Mouse (Mus musculus) midbrain, embryonic 16.5 days (tissue): ENCODE measurements around the gene Pafah1b3. TPM values are rescaled to one million over a fixed set of nuclear protein-coding genes. Genes with fewer than 3 reads are reported as not detected.
A peak's percentile ranks its signal among the peaks of the same experiment; 100 is the strongest.

Source experiments
- ATAC-seq: fragments of 200-750 bp; cut with Nextera tagmentation; 2 replicates; pipeline ENCODE4 v1.8.0; 2017; ENCODE audit warnings: moderate TSS enrichment
- H3K27ac ChIP-seq: fragments of 300-500 bp; sonication (generic); 2 replicates; pipeline ENCODE4 v1.5.1; 2014; ENCODE audit warnings: mild to moderate bottlenecking, low read length, mixed read lengths
- H3K27me3 ChIP-seq: fragments of 300-500 bp; sonication (generic); 2 replicates; pipeline ENCODE4 v1.6.1; 2014; ENCODE audit warnings: low read depth, low read length, mixed read lengths; ENCODE audit not compliant: control insufficient read depth, insufficient read depth
- H3K36me3 ChIP-seq: fragments of 300-500 bp; sonication (generic); 2 replicates; pipeline ENCODE4 v1.6.1; 2014; ENCODE audit warnings: mild to moderate bottlenecking, low read length, moderate library complexity, mixed read lengths; ENCODE audit not compliant: control insufficient read depth, insufficient read depth
- H3K4me1 ChIP-seq: fragments of 300-500 bp; sonication (generic); 2 replicates; pipeline ENCODE4 v1.6.1; 2014; ENCODE audit warnings: mild to moderate bottlenecking, low read length, mixed read lengths; ENCODE audit not compliant: control insufficient read depth, insufficient read depth
- H3K4me2 ChIP-seq: fragments of 300-500 bp; sonication (generic); 2 replicates; pipeline ENCODE4 v1.6.1; 2014; ENCODE audit warnings: mild to moderate bottlenecking, low read length, mixed read lengths
- H3K4me3 ChIP-seq: fragments of 300-500 bp; sonication (generic); 2 replicates; pipeline ENCODE4 v1.5.1; 2014; ENCODE audit warnings: low read depth, mild to moderate bottlenecking, low read length, moderate library complexity, mixed read lengths
- H3K9ac ChIP-seq: fragments of 300-500 bp; sonication (generic); 2 replicates; pipeline ENCODE4 v1.6.1; 2014; ENCODE audit warnings: low read depth, low read length, mixed read lengths
- H3K9me3 ChIP-seq: fragments of 300-500 bp; sonication (generic); replicated peaks from 2 replicates; pipeline ENCODE4 v1.6.1; 2014; ENCODE audit warnings: mild to moderate bottlenecking, low read length, mixed read lengths; ENCODE audit not compliant: control insufficient read depth, poor library complexity, severe bottlenecking
- WGBS: fragments of 180-500 bp; shearing (Covaris S2); extraction: QIAGEN DNeasy Blood & Tissue Kit; methylation state at CpG from one replicate; pipeline ENCODE4 v1.1.7; 2014; 5-methylcytosine and 5-hydroxymethylcytosine counted together
- polyA plus RNA-seq: library from polyadenylated mRNA; unstranded; fragments of >200 nt; fragmentation: Nextera tagmentation; extraction: Ambion mirVana; gene quantifications from 2 replicates; pipeline ENCODE4 v1.2.1, GENCODE M21; 2015

Pafah1b3 gene
- polyA plus RNA-seq, 1 experiment from 2014 or later: 703 TPM

DNA sequence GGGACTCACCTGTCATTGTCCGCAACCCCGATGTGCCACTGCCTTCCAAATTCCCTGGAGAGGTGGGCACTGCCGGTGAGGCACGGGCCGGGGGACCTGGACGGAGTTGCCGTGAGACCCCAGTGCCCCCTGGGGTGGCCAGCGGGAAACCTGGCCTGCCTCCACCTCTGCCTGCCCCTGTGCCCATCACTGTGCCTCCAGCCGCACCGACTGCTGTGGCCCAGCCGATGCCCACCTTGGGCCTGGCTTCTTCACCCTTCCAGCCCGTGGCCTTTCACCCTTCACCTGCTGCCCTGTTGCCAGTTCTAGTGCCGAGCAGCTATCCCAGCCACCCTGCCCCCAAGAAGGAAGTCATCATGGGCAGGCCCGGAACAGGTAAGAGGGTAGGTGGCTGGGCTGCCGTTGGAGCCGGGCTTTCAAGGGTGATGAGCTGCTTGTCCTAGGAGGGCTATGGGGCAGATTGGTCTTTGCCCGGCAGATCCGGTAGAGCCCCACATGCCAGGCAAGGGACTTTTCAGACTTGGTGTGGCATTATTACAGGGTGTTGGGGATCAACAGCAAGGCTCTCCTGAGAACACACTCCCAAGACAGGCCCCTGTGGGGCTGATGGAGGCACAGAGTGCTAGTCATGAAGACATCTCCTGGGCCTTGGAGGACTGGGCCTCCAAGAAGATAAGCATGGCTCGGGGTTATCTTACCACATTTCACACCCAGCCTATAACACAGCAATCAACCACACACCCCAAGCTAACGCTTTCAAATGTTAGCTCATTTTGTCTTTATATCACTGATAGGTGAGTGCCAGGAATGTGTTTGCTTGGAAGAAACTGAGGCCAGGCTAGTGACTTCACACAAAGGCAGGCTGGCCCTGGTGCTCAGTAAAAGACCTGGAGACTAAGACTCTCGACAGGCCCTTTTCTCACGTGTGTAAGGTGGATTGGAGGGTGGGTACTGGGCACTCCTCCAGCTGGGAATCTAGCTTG lies 24.2 kb downstream of the Pafah1b3 start:
- WGBS: 93% methylated on average over 22 of the region's 22 CpGs
- Histone ChIP-seq H3K4me2 (no peak overlapping the region), H3K27me3 (no peaks in the 10 kb centered on the region), H3K27ac (no peak overlapping the region), H3K36me3 (peaks cover 27% of the 10 kb centered on the region), H3K4me1 (peaks cover 57% of the 10 kb centered on the region), H3K9me3 (no peaks in the 10 kb centered on the region), H3K9ac (0 out of 2 replicates have a peak overlapping the region, but pooled peaks have one; percentile 41), H3K4me3 (no peak overlapping the region)
- ATAC-seq: no peak

DNA sequence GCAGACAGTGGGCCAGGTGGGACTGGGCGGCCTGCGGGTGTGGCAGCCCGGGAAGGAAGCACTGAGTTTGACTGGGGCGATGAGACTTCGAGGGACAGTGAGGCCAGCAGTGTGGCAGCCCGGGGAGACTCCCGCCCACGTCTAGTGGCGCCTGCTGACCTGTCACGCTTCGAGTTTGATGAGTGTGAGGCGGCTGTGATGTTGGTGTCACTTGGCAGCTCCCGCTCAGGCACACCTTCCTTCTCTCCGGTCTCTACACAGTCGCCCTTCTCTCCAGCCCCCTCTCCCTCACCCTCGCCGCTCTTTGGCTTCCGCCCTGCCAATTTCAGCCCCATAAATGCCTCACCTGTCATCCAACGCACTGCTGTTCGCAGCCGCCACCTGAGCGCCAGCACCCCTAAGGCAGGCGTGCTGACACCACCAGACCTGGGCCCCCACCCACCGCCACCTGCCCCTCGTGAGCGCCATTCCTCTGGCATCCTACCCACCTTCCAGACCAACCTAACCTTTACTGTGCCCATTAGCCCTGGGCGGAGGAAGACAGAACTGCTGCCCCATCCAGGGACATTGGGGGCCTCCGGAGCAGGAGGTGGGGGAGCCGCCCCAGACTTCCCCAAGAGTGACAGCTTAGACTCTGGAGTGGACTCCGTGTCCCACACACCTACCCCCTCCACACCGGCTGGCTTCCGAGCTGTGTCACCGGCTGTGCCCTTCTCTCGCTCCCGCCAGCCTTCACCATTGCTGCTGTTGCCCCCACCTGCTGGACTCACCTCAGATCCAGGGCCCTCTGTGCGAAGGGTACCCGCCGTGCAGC lies 25.1 kb downstream of the Pafah1b3 start:
- no peak overlapping the region for H3K27ac ChIP-seq
- ATAC-seq: no peak
- no peaks in the 10 kb centered on the region for H3K9me3 ChIP-seq
- H3K9ac ChIP-seq: no peak overlapping the region
- H3K27me3 ChIP-seq: no peaks in the 10 kb centered on the region
- H3K4me1 ChIP-seq: peaks cover 53% of the 10 kb centered on the region
- no peak overlapping the region for H3K4me3 ChIP-seq
- H3K36me3 ChIP-seq: peaks cover 27% of the 10 kb centered on the region
- WGBS: 90% methylated on average over 35 of the region's 38 CpGs
- H3K4me2 ChIP-seq: no peak overlapping the region

DNA sequence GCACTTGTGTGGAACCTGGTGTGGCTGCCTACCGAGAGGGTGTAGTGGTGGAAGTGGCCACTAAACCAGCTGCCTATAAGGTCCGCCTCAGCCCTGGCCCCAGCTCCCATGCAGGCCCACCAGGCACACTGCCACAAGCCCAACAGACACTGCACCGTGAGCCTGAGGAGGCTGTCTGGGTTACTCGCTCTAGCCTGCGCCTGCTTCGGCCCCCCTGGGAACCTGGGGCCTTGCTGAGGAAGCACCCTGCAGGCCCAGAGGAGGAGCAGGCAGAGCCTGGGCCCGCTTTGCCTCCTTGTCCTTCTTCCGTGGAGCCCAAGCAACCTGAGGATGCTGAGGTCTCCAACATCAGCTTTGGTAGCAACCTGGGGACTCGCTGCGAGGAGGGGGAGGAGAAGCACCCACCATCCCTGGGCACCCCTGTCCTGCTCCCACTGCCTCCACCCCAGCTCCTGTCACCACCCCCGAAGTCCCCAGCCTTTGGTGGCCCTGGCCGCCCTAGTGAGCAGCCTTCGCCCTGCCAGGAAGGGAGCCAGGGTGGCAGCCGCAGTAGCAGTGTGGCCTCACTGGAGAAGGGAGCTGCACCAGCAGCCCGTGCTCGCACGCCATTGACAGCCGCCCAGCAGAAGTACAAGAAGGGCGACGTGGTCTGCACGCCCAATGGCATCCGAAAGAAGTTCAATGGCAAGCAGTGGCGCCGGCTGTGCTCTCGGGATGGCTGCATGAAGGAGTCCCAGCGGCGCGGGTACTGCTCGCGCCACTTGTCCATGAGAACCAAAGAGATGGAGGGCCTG lies 25.9 kb downstream of the Pafah1b3 start:
- WGBS: 93% methylated on average over 30 of the region's 30 CpGs
- no peak overlapping the region for H3K27ac ChIP-seq
- H3K4me2 ChIP-seq: no peak overlapping the region
- no peaks in the 10 kb centered on the region for H3K27me3 ChIP-seq
- H3K9me3 ChIP-seq: no peaks in the 10 kb centered on the region
- H3K9ac ChIP-seq: no peak overlapping the region
- ATAC-seq: no peak
- peaks cover 50% of the 10 kb centered on the region for H3K4me1 ChIP-seq
- H3K4me3 ChIP-seq: no peak overlapping the region
- H3K36me3 ChIP-seq: peaks cover 27% of the 10 kb centered on the region

DNA sequence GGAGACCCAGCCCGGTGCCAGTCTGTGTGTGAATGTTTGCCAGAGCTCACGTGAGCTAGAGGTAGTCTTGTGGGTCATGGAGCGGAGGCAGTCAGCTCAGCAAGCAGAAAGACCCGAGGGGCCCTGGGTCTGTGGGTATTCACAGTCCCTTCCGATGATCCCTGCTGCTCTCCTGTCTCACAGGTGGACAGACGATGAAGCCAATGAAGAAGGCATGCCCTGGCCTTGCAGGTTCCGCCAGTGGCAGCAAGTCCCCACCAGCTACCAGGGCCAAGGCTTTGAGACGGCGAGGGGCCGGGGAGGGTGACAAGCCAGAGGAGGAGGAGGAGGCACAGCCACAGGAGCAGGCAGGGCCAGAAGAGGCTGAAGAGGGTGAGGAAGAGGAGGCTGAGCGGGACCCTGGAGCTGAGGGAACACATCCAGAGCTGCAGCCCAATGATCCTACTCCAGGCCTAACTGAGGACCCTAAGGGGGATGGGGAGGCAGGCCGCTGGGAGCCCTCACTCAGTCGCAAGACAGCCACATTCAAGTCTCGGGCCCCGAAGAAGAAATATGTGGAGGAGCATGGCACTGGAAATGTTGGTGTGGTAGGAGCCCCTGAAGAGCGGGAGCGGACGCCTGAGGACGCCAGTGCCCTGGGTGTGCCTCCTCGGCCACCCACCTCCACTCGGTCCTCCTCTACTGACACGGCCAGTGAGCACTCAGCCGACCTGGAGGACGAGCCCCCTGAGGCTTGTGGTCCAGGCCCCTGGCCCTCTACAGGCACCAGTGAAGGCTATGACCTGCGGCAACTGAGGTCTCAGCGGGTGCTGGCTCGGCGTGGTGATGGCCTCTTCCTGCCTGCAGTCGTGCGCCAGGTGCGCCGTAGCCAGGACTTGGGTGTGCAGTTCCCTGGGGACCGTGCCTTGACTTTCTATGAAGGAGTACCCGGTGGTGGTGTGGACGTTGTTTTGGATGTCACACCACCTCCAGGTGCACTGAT lies 26.8 kb downstream of the Pafah1b3 start:
- no peaks in the 10 kb centered on the region for H3K27me3 ChIP-seq
- WGBS: 91% methylated on average over 35 of the region's 35 CpGs
- peaks cover 47% of the 10 kb centered on the region for H3K4me1 ChIP-seq
- H3K36me3 ChIP-seq: peaks cover 27% of the 10 kb centered on the region
- no peak for ATAC-seq
- no peak overlapping the region for H3K4me2 ChIP-seq
- H3K9me3 ChIP-seq: no peaks in the 10 kb centered on the region
- no peak overlapping the region for H3K4me3 ChIP-seq
- no peak overlapping the region for H3K27ac ChIP-seq
- no peak overlapping the region for H3K9ac ChIP-seq

DNA sequence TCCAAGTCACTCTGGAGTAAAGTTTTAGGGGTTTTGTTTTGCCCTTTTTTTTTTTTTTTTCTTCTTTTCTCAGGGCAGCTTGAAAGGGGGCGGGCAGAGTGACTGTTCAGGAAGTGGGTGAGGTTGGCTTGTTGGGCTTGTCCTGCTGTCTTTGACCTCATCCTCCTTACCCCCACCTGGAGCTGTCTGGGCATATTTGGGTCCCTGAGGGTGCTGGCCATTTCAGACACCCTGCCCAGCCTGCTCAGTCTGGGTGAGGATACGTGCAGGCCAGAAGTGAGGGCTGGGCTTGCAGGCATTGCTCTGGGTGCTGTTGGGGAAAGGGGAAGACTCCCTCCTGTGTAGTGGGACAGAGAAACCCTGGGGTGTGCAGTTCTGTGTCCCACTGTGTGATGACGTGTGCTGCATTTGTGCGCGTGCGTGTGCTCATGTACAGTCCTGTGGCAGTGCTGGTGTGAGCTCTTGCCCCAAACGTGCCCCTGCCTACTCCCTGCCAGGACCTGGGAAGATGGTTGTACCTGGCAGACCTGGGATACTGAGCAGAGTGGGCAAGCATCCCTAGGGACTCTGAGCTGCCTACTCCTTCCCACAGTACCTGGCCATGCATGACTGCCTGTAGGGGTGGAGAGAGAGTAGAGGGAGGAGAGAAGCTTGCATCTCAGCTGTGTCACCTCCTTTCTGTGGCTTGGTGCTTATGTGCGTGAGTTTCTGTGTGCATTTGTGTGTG lies 28.1 kb downstream of the Pafah1b3 start:
- Histone ChIP-seq H3K4me3 (peak overlapping the region; percentile 86), H3K27ac (no peak overlapping the region), H3K36me3 (peaks cover 27% of the 10 kb centered on the region), H3K27me3 (no peaks in the 10 kb centered on the region), H3K9me3 (no peaks in the 10 kb centered on the region), H3K4me2 (peak overlapping the region; percentile 71), H3K9ac (peak overlapping the region; percentile 95), H3K4me1 (peaks cover 36% of the 10 kb centered on the region)
- WGBS: 88% methylated on average over 8 of the region's 8 CpGs
- ATAC-seq: no peak

DNA sequence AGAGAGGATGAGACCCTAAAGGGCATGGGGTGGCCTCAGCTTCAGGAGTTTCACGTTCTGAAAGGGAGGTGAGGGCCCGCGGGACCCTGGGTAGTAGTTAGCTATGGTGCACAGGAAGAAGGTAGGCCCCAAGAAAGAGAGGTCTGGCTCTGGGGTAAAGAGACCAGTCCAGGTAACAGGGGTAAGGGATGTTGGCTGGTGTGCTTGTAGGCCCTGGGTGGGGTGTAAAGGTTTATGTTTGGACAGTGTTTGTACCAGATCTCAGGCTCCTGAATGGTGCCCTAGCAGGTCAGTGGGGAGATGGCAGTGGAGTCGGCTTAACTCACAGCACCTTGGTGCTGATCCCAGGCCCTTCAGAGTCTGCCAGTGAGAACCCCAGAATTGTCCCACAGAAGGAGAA lies 28.8 kb downstream of the Pafah1b3 start:
- Histone ChIP-seq H3K36me3 (peaks cover 27% of the 10 kb centered on the region), H3K4me1 (peaks cover 31% of the 10 kb centered on the region), H3K27me3 (no peaks in the 10 kb centered on the region), H3K9me3 (no peaks in the 10 kb centered on the region), H3K4me2 (peak overlapping the region; percentile 71), H3K9ac (peak overlapping the region; percentile 95), H3K27ac (no peak overlapping the region), H3K4me3 (peak overlapping the region; percentile 86)
- no peak for ATAC-seq
- WGBS: 37% methylated on average over 4 of the region's 4 CpGs

DNA sequence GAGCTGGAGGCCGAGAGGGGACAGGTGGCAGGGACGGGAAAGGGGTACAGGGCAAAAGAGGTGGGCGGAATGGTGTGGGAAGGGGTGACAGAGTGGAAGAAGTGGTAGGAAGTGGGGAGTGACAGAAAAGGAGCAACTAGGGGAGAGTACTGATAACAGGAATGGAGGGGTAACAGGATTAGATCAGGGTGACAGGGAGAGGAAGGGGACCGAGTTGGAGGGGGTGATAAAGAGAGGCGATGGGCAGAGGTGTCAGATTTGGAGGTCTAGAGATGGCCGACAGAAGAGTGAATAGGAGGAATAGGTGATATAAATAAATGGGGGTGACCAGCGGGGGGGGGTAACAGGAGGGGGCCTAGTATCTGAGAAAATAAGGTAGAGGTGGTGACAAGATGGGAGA lies 29.2 kb downstream of the Pafah1b3 start:
- WGBS: 2% methylated on average over 7 of the region's 7 CpGs
- H3K27me3 ChIP-seq: no peaks in the 10 kb centered on the region
- H3K36me3 ChIP-seq: peaks cover 26% of the 10 kb centered on the region
- H3K9me3 ChIP-seq: no peaks in the 10 kb centered on the region
- peak overlapping the region; percentile 95 for H3K9ac ChIP-seq
- H3K27ac ChIP-seq: peak overlapping the region; percentile 85
- peak overlapping the region; percentile 86 for H3K4me3 ChIP-seq
- H3K4me2 ChIP-seq: peak overlapping the region; percentile 71
- no peak for ATAC-seq
- peaks cover 27% of the 10 kb centered on the region for H3K4me1 ChIP-seq
